Mouse (Mus musculus) lung, adult 2 months (tissue): ENCODE measurements at regions not wholly inside any gene's neighbourhood (a gene's known extent, or its start where the extent isn't known, plus 50 kb on each side); places are given as distances from the start of the nearest gene placed in this dataset.
"Not testable (repeated sequence)": the region's sequence is repeated elsewhere in the genome, so short reads cannot be mapped to it uniquely, and the experiment has no call there.

Experiments used
- DNase-seq: peaks from one replicate; pipeline ENCODE4 v3.0.0; 2022
- H3K4me1 ChIP-seq: fragments of 200-500 bp; 2 replicates; pipeline ENCODE4 v1.6.1; 2011; ENCODE audit warnings: low read length; ENCODE audit not compliant: control insufficient read depth, insufficient read depth
- H3K4me3 ChIP-seq: fragments of 200-500 bp; replicated peaks from 2 replicates; pipeline ENCODE3; 2011; ENCODE audit warnings: low read depth, mild to moderate bottlenecking, control low read depth, low read length; ENCODE audit errors: extremely low read depth
- CTCF ChIP-seq: fragments of 200-500 bp; IDR thresholded peaks from 2 replicates; pipeline ENCODE4 v1.5.1; 2011; ENCODE audit warnings: mild to moderate bottlenecking, low read length, control low read depth; ENCODE audit not compliant: insufficient read depth
- POLR2A ChIP-seq: fragments of 200-500 bp; IDR thresholded peaks from 2 replicates; pipeline ENCODE4 v1.6.1; 2011; ENCODE audit warnings: low read depth, mild to moderate bottlenecking, control low read depth, low read length, borderline replicate concordance; ENCODE audit errors: extremely low read depth
- WGBS: fragments of 180-500 bp; shearing (Covaris S2); methylation state at CpG from one replicate; pipeline ENCODE4 v1.1.7; 2018; 5-methylcytosine and 5-hydroxymethylcytosine counted together

DNA sequence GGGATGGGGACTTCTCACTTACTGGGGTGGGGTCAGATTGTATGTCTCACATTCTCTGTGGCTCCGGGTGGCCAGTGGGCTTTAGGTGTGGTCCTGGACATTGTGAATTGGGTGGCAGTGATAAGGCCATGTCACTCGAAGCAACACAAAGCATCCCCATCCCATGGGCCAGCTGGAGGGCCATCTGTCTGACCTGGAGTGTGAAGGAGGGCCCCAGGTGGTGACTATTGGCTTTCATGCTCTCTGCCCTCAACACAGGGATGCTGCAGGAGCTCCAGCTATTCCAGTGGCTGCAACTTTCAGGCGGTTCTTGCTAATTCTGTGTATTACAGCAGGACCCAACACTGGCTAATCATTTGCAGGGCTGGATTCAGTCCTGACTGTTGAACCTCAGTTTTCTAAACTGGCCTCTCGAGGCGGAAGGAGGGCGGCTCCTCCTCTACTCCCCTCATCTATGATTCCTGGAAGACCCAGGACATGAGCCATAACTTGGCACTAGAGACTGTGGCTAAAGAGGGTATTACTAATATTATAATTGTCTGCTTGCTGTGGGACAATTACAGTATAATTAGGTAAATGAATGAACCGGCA is 64.1 kb downstream of the 9530068E07Rik start:
- WGBS, result 62% methylated on average over 7 of the region's 7 CpGs
- TF ChIP-seq POLR2A, result no peak
- TF ChIP-seq CTCF, result no peak
- no peak for DNase-seq
- Histone ChIP-seq H3K4me3 (no peak overlapping the region), H3K4me1 (no peaks in the 10 kb centered on the region)

- not testable (repeated sequence) for H3K4me1 ChIP-seq, H3K4me3 ChIP-seq, DNase-seq
- WGBS, result 61% methylated on average over 6 of the region's 6 CpGs
These were observed 74.9 kb downstream of the 9530068E07Rik start for GRCm38 (mm10) chr11:52471128-52471527.

- WGBS, result 61% methylated on average over 10 of the region's 10 CpGs
- not testable (repeated sequence) for H3K4me1 ChIP-seq, DNase-seq, H3K4me3 ChIP-seq
These were observed 83.9 kb downstream of the 9530068E07Rik start for GRCm38 (mm10) chr11:52480111-52480510.

GRCm38 (mm10) chr11:52480694-52481093 is 84.5 kb downstream of the 9530068E07Rik start:
- not testable (repeated sequence) for H3K4me3 ChIP-seq, DNase-seq, H3K4me1 ChIP-seq
- WGBS, result 81% methylated on average over 24 of the region's 24 CpGs

DNA sequence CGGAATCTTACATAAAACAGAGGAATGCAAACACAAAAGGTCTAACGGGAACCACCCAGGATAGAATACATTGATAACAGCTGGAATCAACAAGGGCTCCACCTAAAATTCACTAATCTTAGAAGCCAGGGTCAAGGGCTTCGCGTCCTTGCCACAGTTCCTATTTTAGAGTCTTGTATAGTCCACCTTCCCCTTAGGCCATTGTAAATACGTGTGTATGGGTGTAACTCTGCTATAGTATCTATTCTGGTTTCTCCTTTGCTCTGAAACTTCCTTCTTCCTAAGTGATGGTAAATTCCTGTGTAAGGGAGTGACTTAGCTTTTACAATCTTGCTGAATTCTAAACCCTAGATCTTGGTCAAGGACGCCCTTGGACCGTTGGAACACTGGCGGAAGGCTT is 87.3 kb downstream of the 9530068E07Rik start:
- not testable (repeated sequence) for H3K4me1 ChIP-seq

GRCm38 (mm10) chr11:52488538-52488937 is 92.3 kb downstream of the 9530068E07Rik start:
- 66% methylated on average over 4 of the region's 4 CpGs for WGBS
- not testable (repeated sequence) for DNase-seq, H3K4me1 ChIP-seq, H3K4me3 ChIP-seq

More for the DNA sequence above, 87.3 kb downstream of the 9530068E07Rik start:
- not testable (repeated sequence) for DNase-seq, H3K4me3 ChIP-seq
- 88% methylated on average over 6 of the region's 8 CpGs for WGBS

DNA sequence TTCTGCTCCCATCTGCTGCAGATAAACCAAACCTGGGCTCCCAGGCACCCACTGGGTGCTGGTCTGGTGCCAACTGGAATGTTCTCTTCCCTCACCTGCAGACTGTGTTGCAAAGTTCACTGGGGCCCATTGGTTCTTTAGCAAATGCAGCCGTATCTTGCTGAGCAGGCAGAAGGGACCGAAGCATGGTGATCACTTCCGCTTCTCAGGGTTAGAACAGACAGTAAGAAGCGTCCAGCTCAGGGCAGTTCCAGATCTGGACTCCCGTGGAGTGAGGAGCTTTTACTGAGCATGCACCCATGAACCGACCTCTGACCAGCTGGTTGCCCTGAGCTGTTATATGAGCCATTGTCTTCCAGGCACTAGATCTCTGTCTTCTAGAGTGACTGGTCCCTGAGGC is 97.1 kb downstream of the 9530068E07Rik start:
- Histone ChIP-seq H3K4me3 (no peak overlapping the region), H3K4me1 (no peaks in the 10 kb centered on the region)
- 80% methylated on average over 6 of the region's 6 CpGs for WGBS
- TF ChIP-seq CTCF, result no peak
- TF ChIP-seq POLR2A, result no peak
- no peak for DNase-seq

DNA sequence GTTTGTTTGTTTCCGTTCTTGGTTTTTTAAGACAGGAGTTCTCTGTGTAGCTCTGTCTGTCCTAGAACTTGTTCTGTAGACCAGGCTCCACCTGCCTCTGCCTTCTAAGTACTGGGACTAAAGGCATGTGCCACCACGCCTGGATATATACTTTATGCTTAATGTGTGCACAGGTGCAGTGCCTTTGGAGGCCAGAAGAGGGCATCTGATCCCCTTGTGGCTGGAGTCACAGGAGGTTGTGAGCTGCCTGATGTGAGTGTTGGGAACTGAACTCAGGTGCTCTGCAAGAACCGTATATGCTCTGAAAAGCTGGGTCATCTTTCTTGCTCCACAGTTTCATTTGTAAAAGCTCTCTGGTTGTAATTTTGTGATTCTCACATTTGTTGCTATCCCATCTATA is 100.7 kb downstream of the 9530068E07Rik start:
- no peak for DNase-seq
- 92% methylated on average over 3 of the region's 3 CpGs for WGBS
- TF ChIP-seq CTCF (0 out of 2 replicates have a peak, but pooled peaks have one; percentile 6), POLR2A (no peak)
- Histone ChIP-seq H3K4me3 (no peak overlapping the region), H3K4me1 (no peaks in the 10 kb centered on the region)

DNA sequence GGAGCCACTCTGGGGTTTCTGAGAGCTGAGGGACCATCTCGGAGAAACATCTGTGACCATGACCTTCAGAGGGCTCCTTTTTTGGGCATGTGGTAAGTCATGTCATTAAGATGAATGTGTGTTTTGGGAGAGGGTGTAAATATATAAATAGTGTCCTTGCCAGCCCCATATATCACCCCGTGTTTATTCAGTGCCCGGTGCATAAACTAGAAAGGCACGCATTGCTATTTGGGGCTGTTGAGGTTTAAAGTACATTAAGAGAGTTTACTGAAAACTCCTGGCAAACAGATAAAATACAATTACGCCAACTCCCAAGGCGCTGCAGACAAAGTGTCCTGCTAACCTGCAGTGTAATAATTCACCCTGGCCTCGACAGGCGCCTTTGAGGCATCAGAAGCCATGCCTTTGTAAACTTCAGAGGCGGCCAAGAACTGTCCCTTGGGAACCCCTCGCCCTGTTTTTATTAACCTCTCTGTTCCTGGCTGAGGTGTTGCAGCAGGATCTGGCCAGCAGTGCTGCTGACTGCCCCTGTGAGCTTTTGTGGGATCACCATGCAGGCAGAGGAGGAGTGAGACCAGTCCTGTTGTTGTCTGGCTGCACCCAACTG is 106.6 kb downstream of the 9530068E07Rik start:
- TF ChIP-seq CTCF (no peak), POLR2A (no peak)
- no peak for DNase-seq
- WGBS, result 16% methylated on average over 10 of the region's 10 CpGs
- H3K4me3 ChIP-seq, result no peak overlapping the region
- no peaks in the 10 kb centered on the region for H3K4me1 ChIP-seq

- TF ChIP-seq CTCF, result no peak
- no peak for TF ChIP-seq POLR2A
- 53% methylated on average over 4 of the region's 4 CpGs for WGBS
- H3K4me3 ChIP-seq, result no peak overlapping the region
- H3K4me1 ChIP-seq, result no peaks in the 10 kb centered on the region
- DNase-seq, result no peak
These were observed 115.6 kb downstream of the 9530068E07Rik start for GRCm38 (mm10) chr11:52511831-52512297.

DNA sequence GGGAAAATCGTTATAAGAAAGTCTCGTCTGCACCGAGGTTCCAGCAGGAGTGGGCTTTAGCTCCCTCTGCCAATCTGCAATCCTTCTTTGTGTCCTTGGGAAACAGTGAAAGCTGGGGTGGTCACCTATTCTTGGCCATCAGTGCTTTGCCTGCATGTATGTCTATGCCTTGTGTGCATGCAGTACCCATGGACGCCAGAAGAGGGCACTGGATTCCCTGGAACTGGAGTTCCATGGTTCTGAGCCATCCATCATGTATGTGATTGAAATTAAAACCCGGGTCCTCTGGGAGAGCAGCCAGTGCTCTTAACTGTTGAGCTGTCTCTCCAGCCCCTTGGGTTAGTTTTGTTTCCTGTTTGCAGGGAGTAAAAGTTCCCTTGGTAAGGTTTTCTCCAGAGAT is 121.1 kb downstream of the 9530068E07Rik start:
- 71% methylated on average over 5 of the region's 5 CpGs for WGBS

More for the DNA sequence above, 121.1 kb downstream of the 9530068E07Rik start:
- no peak for DNase-seq
- peak; percentile 44; the same call in 1 of the 2 replicates for TF ChIP-seq CTCF
- TF ChIP-seq POLR2A, result no peak
- Histone ChIP-seq H3K4me3 (no peak overlapping the region), H3K4me1 (no peaks in the 10 kb centered on the region)
